Mouse (Mus musculus) MEL (cell line): ENCODE measurements at regions not wholly inside any gene's neighbourhood (a gene's known extent, or its start where the extent isn't known, plus 50 kb on each side); places are given as distances from the start of the nearest gene placed in this dataset.

Experiments
- BHLHE40 ChIP-seq: IDR thresholded peaks from 2 replicates; pipeline ENCODE4 v1.6.1; 2012; ENCODE audit warnings: low read depth, mild to moderate bottlenecking, inconsistent platforms, low read length, improper control_type of control experiment, borderline replicate concordance
- E2F4 ChIP-seq: IDR thresholded peaks from 2 replicates; pipeline ENCODE4 v1.6.1; 2011; ENCODE audit warnings: low read depth, low read length, improper control_type of control experiment, borderline replicate concordance
- MEF2A ChIP-seq: IDR thresholded peaks from 2 replicates; pipeline ENCODE4 v1.6.1; 2014; ENCODE audit warnings: low read depth, mild to moderate bottlenecking, inconsistent platforms, low read length, improper control_type of control experiment; ENCODE audit not compliant: poor library complexity, insufficient replicate concordance, severe bottlenecking; ENCODE audit errors: extremely low read depth
- POLR2A ChIP-seq, 2 experiments: IDR thresholded peaks; 2 replicates each; pipeline ENCODE4 v1.6.1; 2011 to 2012; ENCODE audit warnings: low read length in 2 of 2, mild to moderate bottlenecking in 2 of 2, control low read depth in 1 of 2, improper control_type of control experiment in 1 of 2, low read depth in 1 of 2, moderate library complexity in 1 of 2; ENCODE audit not compliant: control insufficient read depth in 1 of 2, insufficient read depth in 1 of 2, poor library complexity in 1 of 2
- TCF12 ChIP-seq: IDR thresholded peaks from 2 replicates; pipeline ENCODE4 v1.6.1; 2014; ENCODE audit warnings: low read depth, mild to moderate bottlenecking, inconsistent platforms, low read length, improper control_type of control experiment, moderate library complexity
- USF2 ChIP-seq, 2 experiments: IDR thresholded peaks; 2 replicates each; pipeline ENCODE4 v1.6.1; 2011 to 2012; ENCODE audit warnings: improper control_type of control experiment in 2 of 2, low read length in 2 of 2, borderline replicate concordance in 1 of 2, inconsistent platforms in 1 of 2, low read depth in 1 of 2, mild to moderate bottlenecking in 1 of 2; ENCODE audit not compliant: insufficient read depth in 1 of 2
- ZNF384 ChIP-seq: IDR thresholded peaks from 2 replicates; pipeline ENCODE4 v1.6.1; 2012; ENCODE audit warnings: low read depth, mild to moderate bottlenecking, inconsistent platforms, low read length, improper control_type of control experiment

DNA sequence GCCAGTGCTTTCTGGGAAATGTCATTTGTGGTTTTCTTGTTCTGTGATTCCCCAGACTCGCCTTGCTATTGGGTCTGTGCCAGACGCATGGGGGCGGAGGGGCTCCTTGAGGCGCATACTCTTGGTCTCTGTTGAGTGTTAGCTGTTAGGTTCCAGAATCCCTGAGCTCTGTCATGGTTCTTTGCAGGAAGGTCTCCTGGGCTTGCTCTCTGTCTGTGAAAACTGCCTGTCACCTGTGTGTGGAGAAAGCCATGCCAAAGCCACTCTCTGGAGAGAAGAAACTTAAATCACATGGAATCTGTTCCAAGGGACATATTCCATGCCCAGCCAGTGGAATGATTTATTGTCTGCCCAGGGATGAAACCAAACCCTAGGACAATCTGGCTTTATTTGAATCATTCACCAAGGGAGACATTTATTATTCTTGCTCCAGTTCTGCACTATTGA is 134.5 kb upstream of the Ankrd55 start:
- no peak for TF ChIP-seq MEF2A
- no peak for TF ChIP-seq E2F4
- TF ChIP-seq BHLHE40 = no peak
- no peak for TF ChIP-seq TCF12
- no peak for TF ChIP-seq USF2 (IDR thresholded peaks at IDR 0.05; ENCODE audit: borderline replicate concordance in 1 of 2, insufficient read depth in 1 of 2, low read depth in 1 of 2, low read length in 2 of 2)
- TF ChIP-seq ZNF384 = no peak
- TF ChIP-seq POLR2A (IDR thresholded peaks at IDR 0.05; ENCODE audit: control insufficient read depth in 1 of 2, insufficient read depth in 1 of 2, low read depth in 1 of 2, low read length in 2 of 2, poor library complexity in 1 of 2) = no peak
